14 mouse cellular contexts compared by ENCODE assay signal in genomic region chr5:132249523-132249922, GRCm38 (mm10).
DNase-seq lines count a peak whose midpoint lies in the region; ATAC-seq and TF ChIP-seq lines count a peak whose summit lies in the region.
"Had no signal": no experiment of that assay in that cellular context is flagged by ENCODE, and none has a peak within 500 bp of the region (broad histone marks: within the 10 kb centered on the region; RNA-seq: fewer than 3 reads in every experiment).

No protein-coding gene starts in this region.

- no peak overlapping the region for H3K27ac ChIP-seq in hindbrain, embryonic 11.5 days (ENCODE audit: low read depth, low read length)
- no peak overlapping the region for H3K27ac ChIP-seq in hindbrain, embryonic 14.5 days
- no peak overlapping the region for H3K27ac ChIP-seq in hindbrain, postnatal 0 days
- H3K27ac ChIP-seq: heart, adult 2 months; limb, embryonic 10.5 days; midbrain, embryonic 12.5 days had no signal

- ATAC-seq in hindbrain, embryonic 11.5 days (ENCODE audit: low FRiP score): no peak
- no peak for ATAC-seq in hindbrain, embryonic 14.5 days (ENCODE audit: low FRiP score)
- ATAC-seq in hindbrain, postnatal 0 days: no peak
- ATAC-seq in monocyte, adult 5-6 weeks (replicated peaks; ENCODE audit: insufficient number of reproducible peaks, low FRiP score, low TSS enrichment, poor library complexity, severe bottlenecking): no peak
- ATAC-seq: CD4-positive, CD25-positive, alpha-beta regulatory T cell, adult 4 months had no signal

- no peaks in the 10 kb centered on the region for H3K27me3 ChIP-seq in hindbrain, embryonic 11.5 days (ENCODE audit: control insufficient read depth, insufficient read depth, low read length)
- no peaks in the 10 kb centered on the region for H3K27me3 ChIP-seq in hindbrain, embryonic 14.5 days (ENCODE audit: control insufficient read depth, insufficient read depth, low read length)
- H3K27me3 ChIP-seq in hindbrain, postnatal 0 days (ENCODE audit: insufficient read depth, low read length): no peaks in the 10 kb centered on the region
- H3K27me3 ChIP-seq: midbrain, embryonic 12.5 days had no signal

- no peak overlapping the region for H3K4me2 ChIP-seq in hindbrain, embryonic 11.5 days (replicated peaks; ENCODE audit: low read depth, low read length)
- H3K4me2 ChIP-seq in hindbrain, embryonic 14.5 days (replicated peaks): no peak overlapping the region
- H3K4me2 ChIP-seq in hindbrain, postnatal 0 days (ENCODE audit: low read depth, low read length): no peak overlapping the region
- H3K4me2 ChIP-seq: lung, embryonic 14.5 days; midbrain, embryonic 12.5 days had no signal

- WGBS in hindbrain, embryonic 11.5 days: 72% methylated on average over 11 of the region's 11 CpGs
- 51% methylated on average over 11 of the region's 11 CpGs for WGBS in hindbrain, embryonic 14.5 days
- 39% methylated on average over 11 of the region's 11 CpGs for WGBS in hindbrain, postnatal 0 days

- no peak overlapping the region for H3K9ac ChIP-seq in hindbrain, embryonic 11.5 days (ENCODE audit: low read depth, low read length)
- H3K9ac ChIP-seq in hindbrain, embryonic 14.5 days: no peak overlapping the region
- no peak overlapping the region for H3K9ac ChIP-seq in hindbrain, postnatal 0 days (replicated peaks; ENCODE audit: low read length)
- H3K9ac ChIP-seq: lung, embryonic 14.5 days; midbrain, embryonic 12.5 days had no signal

- H3K4me3 ChIP-seq in hindbrain, embryonic 11.5 days (ENCODE audit: low read depth, low read length): no peak overlapping the region
- H3K4me3 ChIP-seq in hindbrain, embryonic 14.5 days (replicated peaks; ENCODE audit: low read length): no peak overlapping the region
- no peak overlapping the region for H3K4me3 ChIP-seq in hindbrain, postnatal 0 days (ENCODE audit: low read length)
- H3K4me3 ChIP-seq: heart, adult 2 months; limb, embryonic 10.5 days; midbrain, embryonic 12.5 days had no signal

- peak; percentile 30 for DNase-seq in hindbrain, embryonic 11.5 days (ENCODE audit: low spot score)
- DNase-seq in hindbrain, embryonic 14.5 days (ENCODE audit: low spot score): no peak
- peak; percentile 25 for DNase-seq in hindbrain, postnatal 0 days (ENCODE audit: low spot score)
- peak; percentile 50 to 89 for DNase-seq in left cerebral cortex, adult 8-10 months (ENCODE audit: low spot score in 2 of 2)
- peak; percentile 25 for DNase-seq in right cerebral cortex, postnatal 4 days
- no peak for DNase-seq in thymus, postnatal 10 days (ENCODE audit: low spot score in 2 of 2)
- DNase-seq: adrenal gland, postnatal 36 days; heart, adult 2 months; lung, embryonic 14.5 days; thymus, postnatal 4 days had no signal

- no peak for TF ChIP-seq CTCF in hindbrain, postnatal 0 days (IDR thresholded peaks at IDR 0.05; ENCODE audit: low read depth)

- no peaks in the 10 kb centered on the region for H3K36me3 ChIP-seq in hindbrain, embryonic 11.5 days (ENCODE audit: control insufficient read depth, insufficient read depth, low read length)
- H3K36me3 ChIP-seq in hindbrain, embryonic 14.5 days (replicated peaks; ENCODE audit: control insufficient read depth, insufficient read depth): no peaks in the 10 kb centered on the region
- no peaks in the 10 kb centered on the region for H3K36me3 ChIP-seq in hindbrain, postnatal 0 days (ENCODE audit: insufficient read depth, low read length)
- H3K36me3 ChIP-seq: limb, embryonic 10.5 days; midbrain, embryonic 12.5 days had no signal

- no peaks in the 10 kb centered on the region for H3K9me3 ChIP-seq in hindbrain, embryonic 11.5 days (ENCODE audit: control insufficient read depth, low read length)
- no peaks in the 10 kb centered on the region for H3K9me3 ChIP-seq in hindbrain, embryonic 14.5 days (ENCODE audit: control insufficient read depth, low read length)
- no peaks in the 10 kb centered on the region for H3K9me3 ChIP-seq in hindbrain, postnatal 0 days (ENCODE audit: low read length)
- H3K9me3 ChIP-seq: limb, embryonic 10.5 days had no signal

- no peaks in the 10 kb centered on the region for H3K4me1 ChIP-seq in hindbrain, embryonic 11.5 days (replicated peaks; ENCODE audit: control insufficient read depth, insufficient read depth, low read length)
- peaks cover 21% of the 10 kb centered on the region for H3K4me1 ChIP-seq in hindbrain, embryonic 14.5 days (replicated peaks; ENCODE audit: control insufficient read depth, insufficient read depth, low read length)
- peaks cover 12% of the 10 kb centered on the region for H3K4me1 ChIP-seq in hindbrain, postnatal 0 days (ENCODE audit: insufficient read depth, low read length)

Comparison
In these comparisons a context has a peak if more than half of its experiments do, and no peak if none do; other contexts are left out.
1. DNase-seq: peak in hindbrain, embryonic 11.5 days (single experiment), hindbrain, postnatal 0 days (single experiment), left cerebral cortex, adult 8-10 months (2 of 2) and right cerebral cortex, postnatal 4 days (single experiment); none in hindbrain, embryonic 14.5 days (single experiment) and thymus, postnatal 10 days (0 of 2).